Mouse (Mus musculus): Measurements from ENCODE around the gene Pgd. TPM values are rescaled to one million over a fixed set of nuclear protein-coding genes. Genes with fewer than 3 reads are reported as not detected.
A peak's percentile ranks its signal among the peaks of the same experiment; 100 is the strongest.

Pgd gene
- polyA plus RNA-seq, 1 experiment from 2014 or later = 118 TPM

DNA sequence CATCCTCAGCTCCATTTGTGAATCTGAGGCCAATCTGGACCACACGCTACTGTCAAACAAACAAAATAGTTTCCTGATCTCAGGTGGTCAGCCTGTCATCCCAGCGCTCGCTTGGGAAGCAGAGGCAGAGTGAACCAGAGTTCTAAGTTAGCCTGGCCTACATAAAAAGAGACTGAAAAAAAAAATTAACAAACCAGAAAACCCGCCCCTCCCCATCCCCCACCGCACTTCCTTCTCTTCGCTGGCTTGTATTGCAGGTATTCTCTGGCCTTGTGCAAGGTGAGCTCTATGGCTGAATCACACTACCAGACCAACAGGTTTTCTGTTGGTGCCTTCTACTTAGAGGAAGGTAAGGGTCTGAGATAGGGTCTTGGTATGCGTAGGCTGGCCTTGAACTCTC, 19.0 kb downstream of the Pgd start:
- no peak for ATAC-seq (ENCODE audit: low FRiP score)
- H3K4me2 ChIP-seq = no peak overlapping the region
- H3K36me3 ChIP-seq (replicated peaks) = peaks cover 31% of the 10 kb centered on the region
- no peaks in the 10 kb centered on the region for H3K27me3 ChIP-seq
- no peak overlapping the region for H3K4me3 ChIP-seq (replicated peaks)
- no peak overlapping the region for H3K27ac ChIP-seq
- no peaks in the 10 kb centered on the region for H3K9me3 ChIP-seq
- H3K9ac ChIP-seq = no peak overlapping the region
- H3K4me1 ChIP-seq = peaks cover 8% of the 10 kb centered on the region; the same call in 1 of the 2 replicates
- WGBS = 88% methylated on average over 7 of the region's 7 CpGs

- 81% methylated on average over 4 of the region's 4 CpGs for WGBS
- Histone ChIP-seq H3K4me3 (replicated peaks) (no peak overlapping the region), H3K27ac (peak overlapping the region; percentile 51; the same call in 1 of the 2 replicates), H3K9me3 (no peaks in the 10 kb centered on the region), H3K27me3 (no peaks in the 10 kb centered on the region), H3K4me2 (no peak overlapping the region), H3K36me3 (replicated peaks) (peaks cover 9% of the 10 kb centered on the region), H3K9ac (no peak overlapping the region), H3K4me1 (peaks cover 8% of the 10 kb centered on the region; the same call in 1 of the 2 replicates)
- ATAC-seq (ENCODE audit: low FRiP score) = no peak
Measured at GRCm38 (mm10) chr4:149145151-149145550, 21.4 kb downstream of the Pgd start.

- Histone ChIP-seq H3K9ac (no peak overlapping the region), H3K27ac (peak overlapping the region; percentile 51), H3K9me3 (no peaks in the 10 kb centered on the region), H3K36me3 (replicated peaks) (peaks cover 2% of the 10 kb centered on the region), H3K4me1 (peaks cover 8% of the 10 kb centered on the region; the same call in 1 of the 2 replicates), H3K4me2 (no peak overlapping the region), H3K4me3 (replicated peaks) (no peak overlapping the region), H3K27me3 (no peaks in the 10 kb centered on the region)
- peak; percentile 82 for ATAC-seq (ENCODE audit: low FRiP score)
- whole genome bisulfite sequencing = 6% methylated on average over 3 of the region's 3 CpGs
Measured at GRCm38 (mm10) chr4:149144459-149144858, 22.1 kb downstream of the Pgd start.

DNA sequence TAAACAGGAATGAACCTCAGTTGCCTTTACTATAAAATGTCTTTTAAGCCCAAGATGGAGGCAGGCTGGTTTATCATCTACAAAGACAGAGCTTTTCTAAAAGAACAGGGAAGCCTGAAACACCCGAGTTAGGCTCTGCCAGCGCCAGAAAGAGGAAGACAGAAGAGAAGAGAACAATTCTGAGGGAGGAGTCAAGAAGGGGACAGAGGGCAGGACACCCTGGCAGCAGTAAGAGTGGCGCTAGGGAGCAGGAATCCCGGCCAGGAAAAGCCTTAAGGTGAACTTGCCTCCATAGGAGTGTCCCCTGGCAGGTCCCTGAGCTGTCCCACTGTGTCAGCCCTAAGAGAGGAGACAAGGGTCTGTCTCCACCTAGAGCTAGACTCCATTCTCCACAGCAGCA, 23.0 kb downstream of the Pgd start:
- no peak overlapping the region for H3K4me3 ChIP-seq (replicated peaks)

DNA sequence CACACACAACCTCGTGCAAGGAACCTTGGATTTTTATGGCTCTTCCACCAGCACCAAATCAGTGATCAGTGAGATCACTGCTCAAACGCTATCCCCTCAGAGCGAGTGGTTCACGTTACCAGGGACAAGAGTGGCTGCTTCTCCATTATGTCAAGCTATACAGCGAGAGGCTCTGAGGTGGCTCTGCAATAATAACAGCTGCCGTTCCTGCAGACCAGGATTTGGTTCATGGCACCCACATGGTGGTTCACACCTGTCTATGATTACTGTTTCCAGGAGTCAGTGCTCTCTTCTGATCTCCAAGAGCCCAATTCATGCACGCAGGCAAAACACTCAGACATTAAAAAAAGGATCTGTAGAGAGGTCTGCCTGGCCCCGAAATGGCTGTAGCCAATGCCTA, 28.1 kb downstream of the Pgd start:
- Histone ChIP-seq H3K9ac (no peak overlapping the region), H3K4me3 (replicated peaks) (no peak overlapping the region), H3K4me1 (peaks cover 9% of the 10 kb centered on the region), H3K27ac (no peak overlapping the region), H3K4me2 (no peak overlapping the region), H3K36me3 (replicated peaks) (no peaks in the 10 kb centered on the region), H3K27me3 (no peaks in the 10 kb centered on the region), H3K9me3 (no peaks in the 10 kb centered on the region)
- ATAC-seq (ENCODE audit: low FRiP score) = no peak
- WGBS = 85% methylated on average over 8 of the region's 8 CpGs

More for the DNA sequence above, 23.0 kb downstream of the Pgd start:
- no peak overlapping the region for H3K4me2 ChIP-seq
- H3K36me3 ChIP-seq (replicated peaks) = no peaks in the 10 kb centered on the region
- H3K9ac ChIP-seq = no peak overlapping the region
- 41% methylated on average over 4 of the region's 4 CpGs for WGBS
- H3K9me3 ChIP-seq = no peaks in the 10 kb centered on the region
- H3K4me1 ChIP-seq = peaks cover 8% of the 10 kb centered on the region; the same call in 1 of the 2 replicates
- no peak for ATAC-seq (ENCODE audit: low FRiP score)
- H3K27me3 ChIP-seq = no peaks in the 10 kb centered on the region
- H3K27ac ChIP-seq = no peak overlapping the region

- peak within 1 kb of the TSS; percentile 92 for H3K27ac ChIP-seq
- H3K4me2 ChIP-seq = peak within 1 kb of the TSS; percentile 71
- H3K4me3 ChIP-seq (replicated peaks) = peak within 1 kb of the TSS; percentile 66
- peak within 1 kb of the TSS; percentile 75 for H3K9ac ChIP-seq
- peak; percentile 92 for ATAC-seq (ENCODE audit: low FRiP score)
- no peaks in the 10 kb centered on the region; the same call in 1 of the 2 replicates for H3K36me3 ChIP-seq (replicated peaks)
- no peaks in the 10 kb centered on the region for H3K27me3 ChIP-seq
- WGBS = under 1% methylated on average over 68 of the region's 68 CpGs
- H3K9me3 ChIP-seq = no peaks in the 10 kb centered on the region
- peaks cover 9% of the 10 kb centered on the region for H3K4me1 ChIP-seq
Measured at GRCm38 (mm10) chr4:149136982-149137770, 29.4 kb downstream of the Pgd start, which contains the start of gene Cenps. Gene Cenps (minus strand): TSS chr4:149137629.

DNA sequence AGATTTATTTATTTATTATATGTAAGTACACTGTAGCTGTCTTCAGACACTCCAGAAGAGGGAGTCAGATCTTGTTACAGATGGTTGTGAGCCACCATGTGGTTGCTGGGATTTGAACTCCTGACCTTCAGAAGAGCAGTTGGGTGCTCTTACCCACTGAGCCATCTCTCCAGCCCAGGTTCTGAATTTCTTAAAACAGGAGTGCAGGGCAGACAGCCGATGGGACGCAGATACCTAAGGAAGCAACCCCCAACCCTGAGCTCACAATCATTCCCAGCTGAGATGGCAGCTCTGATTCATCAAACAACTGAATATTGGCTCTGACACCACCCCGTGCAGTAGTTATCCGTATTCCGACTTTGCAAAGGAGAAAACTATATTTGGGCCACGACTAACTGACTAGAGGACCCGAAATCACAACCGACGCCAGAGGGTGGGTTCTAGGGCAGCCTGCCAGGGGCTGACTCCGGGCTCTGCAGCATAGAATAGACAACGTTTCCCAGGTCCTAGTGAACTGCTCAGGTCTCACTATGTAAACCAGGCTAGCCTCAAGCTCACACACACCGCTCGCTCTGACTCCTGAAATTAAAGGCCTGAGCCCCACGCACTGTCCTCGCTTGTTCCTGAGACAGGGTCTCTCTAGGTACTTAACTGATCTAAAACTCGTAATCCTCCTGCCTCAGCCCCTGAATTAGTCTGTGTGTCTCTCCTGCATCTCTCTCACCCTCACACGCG, 30.3 kb downstream of the Pgd start:
- Histone ChIP-seq H3K4me3 (replicated peaks) (peak overlapping the region; percentile 66), H3K9me3 (no peaks in the 10 kb centered on the region), H3K27me3 (no peaks in the 10 kb centered on the region), H3K36me3 (replicated peaks) (peaks cover 7% of the 10 kb centered on the region), H3K4me2 (peak overlapping the region; percentile 71), H3K9ac (peak overlapping the region; percentile 75), H3K27ac (no peak overlapping the region), H3K4me1 (peaks cover 9% of the 10 kb centered on the region)
- 68% methylated on average over 18 of the region's 18 CpGs for WGBS
- ATAC-seq (ENCODE audit: low FRiP score) = no peak

- Histone ChIP-seq H3K9ac (no peak overlapping the region), H3K27ac (no peak overlapping the region), H3K4me1 (peaks cover 9% of the 10 kb centered on the region), H3K4me2 (no peak overlapping the region), H3K9me3 (no peaks in the 10 kb centered on the region), H3K4me3 (replicated peaks) (no peak overlapping the region), H3K36me3 (replicated peaks) (peaks cover 33% of the 10 kb centered on the region), H3K27me3 (no peaks in the 10 kb centered on the region)
- 80% methylated on average over 5 of the region's 5 CpGs for WGBS
- no peak for ATAC-seq (ENCODE audit: low FRiP score)
Measured at GRCm38 (mm10) chr4:149133395-149133794, 33.2 kb downstream of the Pgd start.

GRCm38 (mm10) chr4:149131789-149132565, 34.6 kb downstream of the Pgd start:
- Histone ChIP-seq H3K4me2 (no peak overlapping the region), H3K4me1 (peaks cover 8% of the 10 kb centered on the region), H3K36me3 (replicated peaks) (peaks cover 44% of the 10 kb centered on the region), H3K9ac (no peak overlapping the region), H3K27me3 (no peaks in the 10 kb centered on the region), H3K9me3 (no peaks in the 10 kb centered on the region), H3K27ac (no peak overlapping the region), H3K4me3 (replicated peaks) (no peak overlapping the region)
- no peak for ATAC-seq (ENCODE audit: low FRiP score)
- whole genome bisulfite sequencing = 91% methylated on average over 21 of the region's 21 CpGs

DNA sequence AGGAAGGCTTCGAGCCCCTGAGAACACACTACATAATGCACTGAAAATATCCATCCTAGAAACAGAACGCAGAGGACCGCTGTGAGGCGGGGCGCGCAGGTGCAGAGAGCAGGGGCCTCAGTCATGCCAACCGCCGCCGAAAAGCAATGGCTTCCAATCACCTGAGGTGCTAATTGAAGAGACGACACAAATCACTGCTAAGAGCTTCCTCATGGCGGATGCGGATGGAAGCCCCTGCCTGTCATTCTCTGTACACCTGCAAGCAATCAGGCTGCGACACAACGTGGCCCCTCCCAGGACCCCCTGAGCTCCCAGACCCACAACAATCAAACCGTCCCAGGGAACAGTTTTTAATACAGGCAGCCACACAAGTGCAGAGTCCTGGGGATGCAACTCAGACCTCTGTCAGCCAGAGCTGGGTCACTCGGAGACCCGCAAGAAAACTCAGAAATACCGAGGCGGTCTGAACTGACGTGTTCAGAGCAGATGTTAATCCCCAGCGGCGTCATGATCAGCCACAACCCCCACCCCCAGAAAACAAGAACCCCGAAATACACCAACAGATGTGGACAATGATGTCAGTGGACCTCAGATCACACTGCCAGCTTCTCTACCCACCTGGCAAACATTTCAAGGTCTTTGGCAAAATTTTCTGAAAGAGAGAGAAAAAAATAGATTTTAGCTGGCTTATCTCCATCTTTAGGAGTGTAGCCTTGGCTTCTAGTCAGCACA, 35.4 kb downstream of the Pgd start:
- Histone ChIP-seq H3K27ac (no peak overlapping the region), H3K4me2 (no peak overlapping the region), H3K9ac (no peak overlapping the region), H3K4me1 (peaks cover under 1% of the 10 kb centered on the region; the same call in 1 of the 2 replicates), H3K27me3 (no peaks in the 10 kb centered on the region), H3K4me3 (replicated peaks) (no peak overlapping the region), H3K9me3 (no peaks in the 10 kb centered on the region), H3K36me3 (replicated peaks) (peaks cover 44% of the 10 kb centered on the region)
- 90% methylated on average over 23 of the region's 23 CpGs for WGBS
- ATAC-seq (ENCODE audit: low FRiP score) = no peak

DNA sequence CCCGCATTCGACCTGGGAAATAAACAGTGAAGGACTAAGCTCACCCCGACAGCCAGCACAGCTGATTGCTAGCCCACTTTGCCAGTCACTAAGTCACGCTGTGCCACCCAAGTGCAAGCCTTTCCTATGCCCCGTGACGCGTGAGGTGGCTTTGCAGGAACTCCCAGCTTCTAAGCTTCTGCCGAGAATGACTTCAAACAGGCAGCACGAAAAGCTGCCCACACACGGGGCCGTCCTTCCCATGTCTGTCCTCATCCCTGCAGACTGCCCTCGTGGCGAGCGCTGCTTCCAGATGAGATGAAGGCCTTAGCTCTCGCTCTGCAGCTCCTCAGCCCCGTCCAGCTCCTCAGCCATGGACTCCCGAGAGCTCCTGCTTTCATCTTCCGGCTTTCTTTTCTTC, 38.1 kb downstream of the Pgd start:
- H3K9ac ChIP-seq = no peak overlapping the region
- no peaks in the 10 kb centered on the region for H3K27me3 ChIP-seq
- 90% methylated on average over 18 of the region's 18 CpGs for WGBS
- no peaks in the 10 kb centered on the region for H3K9me3 ChIP-seq
- H3K36me3 ChIP-seq (replicated peaks) = peaks cover 44% of the 10 kb centered on the region
- no peak overlapping the region for H3K4me2 ChIP-seq
- no peak overlapping the region for H3K4me3 ChIP-seq (replicated peaks)
- 0 out of 2 replicates have a peak, but pooled peaks cover 7% of the 10 kb centered on the region for H3K4me1 ChIP-seq
- ATAC-seq (ENCODE audit: low FRiP score) = no peak
- no peak overlapping the region for H3K27ac ChIP-seq

Data from forebrain, embryonic 12.5 days (tissue).